Mouse (Mus musculus): ENCODE measurements around the gene Rrn3.

The Rrn3 gene

DNA sequence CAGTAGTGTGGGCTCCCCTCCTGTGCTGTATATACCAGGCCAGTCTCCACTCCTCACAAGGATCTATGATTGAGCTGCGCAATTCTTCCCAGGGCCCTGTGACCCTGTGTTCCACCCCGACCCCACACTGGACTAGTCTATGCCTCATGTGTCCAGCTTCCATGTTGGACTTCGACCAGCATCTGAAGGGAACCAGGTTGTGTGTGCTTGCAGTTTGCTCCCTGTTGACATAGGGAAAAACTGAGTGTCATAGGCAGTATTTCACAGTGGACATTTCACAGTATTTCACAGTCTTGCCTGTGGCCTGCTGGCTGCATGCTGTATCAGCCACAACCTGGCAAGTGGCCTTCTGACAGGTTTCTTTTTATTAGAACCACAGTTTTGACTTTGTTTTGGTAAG is 32.7 kb downstream of the Rrn3 start:
- H3K27me3 ChIP-seq (ENCODE audit: control insufficient read depth, insufficient read depth, low read length, poor library complexity, severe bottlenecking), result no peaks in the 10 kb centered on the region
- no peak for DNase-seq (ENCODE audit: low read depth, low spot score)
- H3K36me3 ChIP-seq (ENCODE audit: control insufficient read depth, insufficient read depth, low read length, poor library complexity, severe bottlenecking), result peaks cover 21% of the 10 kb centered on the region

DNA sequence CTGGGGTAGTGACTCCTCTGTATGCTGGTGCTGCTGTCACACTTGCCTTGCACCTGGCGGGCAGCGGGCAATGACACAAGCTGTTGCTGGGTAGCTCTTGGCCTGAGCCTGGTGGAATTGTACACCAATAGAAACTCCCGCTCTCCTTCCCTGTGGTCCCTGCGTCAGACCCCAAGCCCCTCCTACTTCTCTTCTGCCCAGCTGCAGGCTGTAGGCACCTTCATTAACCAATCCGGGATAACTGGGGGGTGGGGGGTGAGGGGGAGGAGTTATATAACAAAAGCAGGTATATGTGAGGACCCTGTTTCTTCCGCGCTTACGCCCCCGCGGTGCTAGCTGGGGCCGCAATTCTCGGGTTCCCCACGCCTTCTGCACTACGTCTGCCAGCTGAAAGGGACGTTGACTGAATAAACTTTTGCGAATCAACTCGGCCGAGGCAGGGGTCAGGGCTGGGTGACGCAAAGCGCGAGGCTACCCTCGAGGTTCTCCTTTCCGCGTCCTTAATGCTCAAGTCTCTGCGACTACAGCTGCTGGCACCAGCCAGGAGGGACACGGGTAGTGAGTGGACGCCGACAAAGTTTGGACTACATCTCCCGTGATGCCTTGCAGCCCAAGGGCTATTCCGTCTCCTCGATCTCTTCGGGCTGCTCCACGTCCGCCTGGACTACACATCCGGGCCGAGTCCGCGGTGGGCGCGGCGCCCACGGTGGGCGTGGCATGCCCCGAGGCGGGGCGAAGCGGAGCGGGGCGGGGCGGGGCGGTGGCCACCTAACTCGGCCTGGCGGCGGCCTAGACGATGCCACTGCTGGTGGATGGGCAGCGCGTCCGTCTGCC is 38.3 kb downstream of the Rrn3 start, which contains the start of gene Ntan1:
Ntan1 (plus strand) TSS at position 286 of the 834 bp plus-strand sequence.
- Histone ChIP-seq H3K36me3 (ENCODE audit: control insufficient read depth, insufficient read depth, low read length, poor library complexity, severe bottlenecking) (peaks cover 1% of the 10 kb centered on the region; the same call in 1 of the 2 replicates), H3K27me3 (ENCODE audit: control insufficient read depth, insufficient read depth, low read length, poor library complexity, severe bottlenecking) (no peaks in the 10 kb centered on the region)
- peak; percentile 99 for DNase-seq (ENCODE audit: low read depth, low spot score)

DNA sequence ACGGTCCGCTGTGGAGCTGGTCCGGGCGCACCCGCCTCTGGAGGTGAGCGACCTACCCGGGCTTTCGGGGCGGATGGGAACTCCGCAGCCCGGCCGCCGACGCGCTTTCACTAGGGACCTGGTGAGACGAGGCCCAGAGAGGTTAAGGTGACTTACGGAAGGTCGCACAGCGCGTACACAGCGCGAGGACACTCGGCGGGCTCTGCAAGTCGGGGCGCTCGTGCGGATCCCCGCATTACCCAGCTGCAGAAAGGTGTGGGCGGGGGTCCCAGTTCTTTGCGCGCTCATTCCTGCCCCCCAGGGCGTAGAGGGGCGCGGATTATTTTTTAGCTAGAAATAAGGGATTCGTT is 38.9 kb downstream of the Rrn3 start:
- no peak for DNase-seq (ENCODE audit: low read depth, low spot score)
- Histone ChIP-seq H3K27me3 (ENCODE audit: control insufficient read depth, insufficient read depth, low read length, poor library complexity, severe bottlenecking) (no peaks in the 10 kb centered on the region), H3K36me3 (ENCODE audit: control insufficient read depth, insufficient read depth, low read length, poor library complexity, severe bottlenecking) (no peaks in the 10 kb centered on the region; the same call in 1 of the 2 replicates)

DNA sequence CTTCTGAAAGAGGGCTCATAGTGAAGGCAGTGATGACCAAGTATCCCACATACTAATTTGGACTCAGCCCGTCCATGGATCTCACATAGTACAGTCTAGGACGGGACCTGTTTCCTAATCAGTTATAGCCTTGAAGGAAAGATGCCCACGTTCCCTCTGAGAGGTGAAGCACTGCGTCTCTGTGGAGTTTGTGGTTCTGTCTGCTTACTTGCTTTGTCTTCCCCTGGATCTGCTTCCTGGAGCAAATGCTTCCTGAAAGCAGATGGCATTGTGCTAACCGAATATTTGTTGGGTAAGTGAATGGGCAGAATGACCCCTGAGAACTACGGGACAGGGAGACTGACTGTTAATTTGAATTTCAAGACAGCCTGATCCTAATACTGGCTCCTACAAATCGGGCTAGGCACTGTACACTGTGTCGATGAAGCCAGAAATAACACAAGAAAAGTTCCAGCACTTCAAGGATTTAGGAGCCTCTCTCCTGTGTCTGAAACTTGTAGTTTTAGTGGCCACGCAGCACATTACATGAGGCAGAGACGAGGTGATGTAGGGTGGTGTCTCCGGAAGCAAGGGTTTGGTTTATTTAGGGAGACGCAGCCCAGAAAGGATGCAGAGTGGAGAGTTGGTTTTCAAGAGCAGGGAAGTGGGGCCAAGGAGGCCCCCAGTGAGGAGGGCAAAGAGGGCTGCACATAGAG is 39.4 kb downstream of the Rrn3 start:
- DNase-seq (ENCODE audit: low read depth, low spot score), result peak; percentile 22
- Histone ChIP-seq H3K36me3 (ENCODE audit: control insufficient read depth, insufficient read depth, low read length, poor library complexity, severe bottlenecking) (no peaks in the 10 kb centered on the region; the same call in 1 of the 2 replicates), H3K27me3 (ENCODE audit: control insufficient read depth, insufficient read depth, low read length, poor library complexity, severe bottlenecking) (no peaks in the 10 kb centered on the region)

DNA sequence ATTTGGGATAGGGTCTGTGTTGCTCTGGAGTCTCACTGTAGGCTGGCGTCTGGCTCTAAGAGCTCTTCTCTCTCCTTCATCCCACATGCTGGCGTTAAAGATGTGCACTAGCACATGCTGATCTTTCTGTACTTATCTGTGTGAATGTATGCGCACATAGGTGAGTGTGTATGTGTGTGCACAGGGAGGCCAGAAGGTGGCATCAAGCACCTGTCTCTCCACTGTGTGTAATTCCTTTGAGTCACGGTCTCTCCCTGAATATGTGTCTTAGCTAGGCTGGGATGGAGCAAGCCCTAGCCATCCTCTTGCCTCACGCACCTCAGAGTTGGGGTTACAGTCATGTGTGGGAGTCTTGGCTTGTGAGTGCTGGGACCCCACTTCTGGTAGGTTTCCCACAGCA is 40.3 kb downstream of the Rrn3 start:
- DNase-seq (ENCODE audit: low read depth, low spot score), result peak; percentile 13
- H3K27me3 ChIP-seq (ENCODE audit: control insufficient read depth, insufficient read depth, low read length, poor library complexity, severe bottlenecking), result no peaks in the 10 kb centered on the region

DNA sequence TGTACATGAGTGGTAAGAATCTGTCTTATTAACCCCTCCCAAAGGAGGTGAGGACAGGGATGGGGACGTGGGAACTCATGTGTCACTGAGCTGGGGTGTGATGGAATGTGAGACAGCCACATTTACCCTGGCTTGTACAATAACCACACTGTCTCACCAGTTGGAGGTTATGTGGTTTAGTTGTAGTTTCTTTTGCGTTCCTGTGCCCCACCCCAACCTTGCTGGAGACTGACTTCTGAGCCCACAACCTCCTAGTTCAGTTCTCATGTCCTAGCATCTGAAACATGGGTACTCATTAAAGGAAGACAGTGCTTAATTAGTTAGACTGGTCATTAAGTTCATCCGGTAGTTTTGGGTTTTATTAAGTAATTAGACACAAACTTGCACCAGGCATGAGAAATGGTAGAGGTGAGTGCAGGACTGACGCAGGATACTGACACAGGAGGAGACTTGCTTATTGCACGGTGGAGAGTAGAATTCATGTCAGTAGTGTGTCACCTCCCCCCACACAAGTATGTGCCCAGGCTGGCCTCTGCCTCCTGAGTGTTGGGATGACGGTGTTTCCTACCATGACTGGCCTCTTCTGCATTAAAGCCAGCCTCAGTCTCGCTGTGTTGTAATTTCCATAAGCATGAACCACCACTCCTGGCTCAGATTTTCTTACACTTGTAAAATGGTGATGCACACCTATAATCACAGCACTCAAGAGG is 45.4 kb downstream of the Rrn3 start:
- H3K27me3 ChIP-seq (ENCODE audit: control insufficient read depth, insufficient read depth, low read length, poor library complexity, severe bottlenecking), result no peaks in the 10 kb centered on the region
- peaks cover 2% of the 10 kb centered on the region for H3K36me3 ChIP-seq (ENCODE audit: control insufficient read depth, insufficient read depth, low read length, poor library complexity, severe bottlenecking)
- no peak for DNase-seq (ENCODE audit: low read depth, low spot score)

More for the DNA sequence above, 40.3 kb downstream of the Rrn3 start:
- no peaks in the 10 kb centered on the region; the same call in 1 of the 2 replicates for H3K36me3 ChIP-seq (ENCODE audit: control insufficient read depth, insufficient read depth, low read length, poor library complexity, severe bottlenecking)

DNA sequence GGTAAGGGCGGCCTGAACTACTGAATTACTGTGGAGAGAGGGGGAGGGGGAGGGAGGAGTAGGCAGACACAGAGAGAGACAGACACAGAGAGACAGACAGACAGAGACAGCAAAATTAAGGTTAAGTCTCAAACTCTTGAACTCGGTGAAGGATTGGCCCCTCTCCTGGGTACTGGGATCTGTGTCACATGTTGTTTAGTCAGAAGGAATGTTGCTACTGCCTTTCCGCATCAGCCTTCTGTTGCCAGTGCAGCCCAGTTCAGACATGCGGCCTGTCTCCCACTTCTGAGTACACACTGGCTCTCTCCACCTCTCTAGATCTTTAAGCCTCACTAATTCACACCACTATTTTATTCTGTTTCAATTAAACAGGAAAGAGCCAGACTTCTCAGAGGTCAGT is 46.0 kb downstream of the Rrn3 start:
- H3K27me3 ChIP-seq (ENCODE audit: control insufficient read depth, insufficient read depth, low read length, poor library complexity, severe bottlenecking), result no peaks in the 10 kb centered on the region
- peaks cover 2% of the 10 kb centered on the region for H3K36me3 ChIP-seq (ENCODE audit: control insufficient read depth, insufficient read depth, low read length, poor library complexity, severe bottlenecking)
- DNase-seq (ENCODE audit: low read depth, low spot score), result no peak

DNA sequence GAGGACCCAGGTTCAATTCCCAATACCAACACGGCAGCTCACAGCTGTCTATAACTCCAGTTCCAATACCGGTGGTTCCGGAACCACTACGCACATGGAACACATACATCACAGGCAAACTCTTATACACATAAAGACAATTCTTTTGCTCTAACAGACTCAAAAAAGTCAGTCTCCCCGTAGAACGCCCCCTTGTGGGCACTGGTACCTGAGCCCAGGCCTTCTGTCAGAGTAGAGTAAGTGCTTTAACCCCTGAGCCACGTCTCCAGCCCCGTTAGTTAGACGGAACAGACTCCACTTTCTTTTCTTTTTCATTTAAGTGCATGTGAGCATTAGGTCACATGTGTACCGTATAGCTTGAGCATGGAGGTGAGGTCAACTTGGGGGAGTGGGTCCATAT is 49.9 kb downstream of the Rrn3 start:
- DNase-seq (ENCODE audit: low read depth, low spot score), result peak; percentile 26
- H3K27me3 ChIP-seq (ENCODE audit: control insufficient read depth, insufficient read depth, low read length, poor library complexity, severe bottlenecking), result no peaks in the 10 kb centered on the region
- H3K36me3 ChIP-seq (ENCODE audit: control insufficient read depth, insufficient read depth, low read length, poor library complexity, severe bottlenecking), result peaks cover 7% of the 10 kb centered on the region

DNA sequence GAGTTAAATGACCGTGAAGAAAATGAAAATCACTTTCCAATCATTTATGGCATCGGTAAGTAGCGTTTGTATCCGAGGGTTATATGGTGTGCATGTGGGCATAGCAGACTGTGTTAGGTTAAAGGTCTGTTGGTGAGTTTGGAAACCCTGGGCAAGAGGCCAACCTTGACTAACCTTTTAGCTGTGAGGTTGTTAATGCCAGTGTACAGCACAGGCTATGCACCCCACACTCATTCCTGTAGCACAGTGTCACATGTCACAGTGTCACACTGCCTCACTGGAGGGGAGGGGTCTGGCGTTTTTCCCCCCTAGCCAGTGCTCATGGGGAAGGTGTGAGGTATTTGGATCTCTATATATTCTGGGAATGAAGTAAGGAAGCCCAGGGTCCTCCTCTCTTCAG is 51.1 kb downstream of the Rrn3 start:
- Histone ChIP-seq H3K36me3 (ENCODE audit: control insufficient read depth, insufficient read depth, low read length, poor library complexity, severe bottlenecking) (peaks cover 13% of the 10 kb centered on the region), H3K27me3 (ENCODE audit: control insufficient read depth, insufficient read depth, low read length, poor library complexity, severe bottlenecking) (no peaks in the 10 kb centered on the region)
- no peak for DNase-seq (ENCODE audit: low read depth, low spot score)

DNA sequence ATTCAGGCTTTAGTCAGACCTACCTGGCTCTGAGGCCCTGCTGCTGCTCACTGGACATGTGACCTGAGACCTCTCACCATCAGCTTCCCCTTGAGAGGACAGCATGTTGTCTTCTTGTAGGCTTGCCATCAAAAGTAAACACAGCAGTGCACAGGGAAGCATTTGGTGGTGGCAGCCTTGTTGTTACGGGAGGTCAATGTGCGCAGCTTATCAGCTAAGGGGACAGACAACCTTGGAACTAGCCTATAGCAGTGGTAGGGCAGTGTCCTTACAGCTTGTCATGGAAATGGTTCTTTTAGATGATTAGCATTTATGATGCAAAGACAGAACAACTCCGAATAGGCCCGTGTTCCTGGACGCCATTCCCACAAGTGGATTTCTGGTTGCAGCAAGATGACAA is 53.9 kb downstream of the Rrn3 start:
- Histone ChIP-seq H3K36me3 (ENCODE audit: control insufficient read depth, insufficient read depth, low read length, poor library complexity, severe bottlenecking) (peaks cover 15% of the 10 kb centered on the region), H3K27me3 (ENCODE audit: control insufficient read depth, insufficient read depth, low read length, poor library complexity, severe bottlenecking) (no peaks in the 10 kb centered on the region)
- DNase-seq (ENCODE audit: low read depth, low spot score), result no peak

DNA sequence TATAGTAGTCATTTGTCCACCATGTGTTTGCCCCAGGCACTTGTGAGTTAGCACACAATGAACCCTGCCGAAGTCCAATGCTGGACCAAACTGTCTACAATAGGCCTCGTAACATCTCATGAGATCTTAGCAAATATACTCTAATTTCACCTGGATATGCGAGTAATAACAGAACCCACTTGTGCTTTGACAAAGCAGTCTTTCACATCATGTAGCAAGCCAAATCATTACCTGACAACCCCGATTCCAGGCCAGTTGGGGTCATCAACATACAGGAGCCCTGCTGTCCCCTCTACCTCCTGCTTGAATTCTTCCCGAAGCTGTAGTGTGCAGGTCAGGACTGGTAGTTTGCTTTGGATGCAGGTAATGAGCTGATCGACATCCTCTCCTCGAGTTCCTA is 59.5 kb downstream of the Rrn3 start:
- DNase-seq (ENCODE audit: low read depth, low spot score), result no peak
- Histone ChIP-seq H3K36me3 (ENCODE audit: control insufficient read depth, insufficient read depth, low read length, poor library complexity, severe bottlenecking) (peaks cover 12% of the 10 kb centered on the region), H3K27me3 (ENCODE audit: control insufficient read depth, insufficient read depth, low read length, poor library complexity, severe bottlenecking) (no peaks in the 10 kb centered on the region)

DNA sequence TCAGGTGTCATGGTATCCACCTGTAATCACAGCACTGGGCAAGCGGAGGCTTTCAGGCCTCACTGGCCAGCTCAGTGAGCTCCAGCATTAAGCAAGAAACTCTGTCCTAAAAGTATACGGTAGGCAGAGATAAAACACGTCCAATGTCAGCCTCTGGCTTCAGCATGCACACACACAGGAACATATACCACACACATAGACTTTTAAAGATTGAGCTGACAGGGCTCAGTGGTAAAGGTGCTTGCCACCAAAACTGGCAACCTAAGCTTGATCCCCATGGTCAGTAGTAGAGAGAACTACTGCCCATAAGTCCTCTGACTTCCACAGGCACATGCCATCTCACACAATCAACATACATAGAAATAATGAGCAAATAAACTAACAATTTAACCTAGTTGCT is 60.4 kb downstream of the Rrn3 start:
- no peaks in the 10 kb centered on the region for H3K27me3 ChIP-seq (ENCODE audit: control insufficient read depth, insufficient read depth, low read length, poor library complexity, severe bottlenecking)
- H3K36me3 ChIP-seq (ENCODE audit: control insufficient read depth, insufficient read depth, low read length, poor library complexity, severe bottlenecking), result peaks cover 10% of the 10 kb centered on the region
- no peak for DNase-seq (ENCODE audit: low read depth, low spot score)

DNA sequence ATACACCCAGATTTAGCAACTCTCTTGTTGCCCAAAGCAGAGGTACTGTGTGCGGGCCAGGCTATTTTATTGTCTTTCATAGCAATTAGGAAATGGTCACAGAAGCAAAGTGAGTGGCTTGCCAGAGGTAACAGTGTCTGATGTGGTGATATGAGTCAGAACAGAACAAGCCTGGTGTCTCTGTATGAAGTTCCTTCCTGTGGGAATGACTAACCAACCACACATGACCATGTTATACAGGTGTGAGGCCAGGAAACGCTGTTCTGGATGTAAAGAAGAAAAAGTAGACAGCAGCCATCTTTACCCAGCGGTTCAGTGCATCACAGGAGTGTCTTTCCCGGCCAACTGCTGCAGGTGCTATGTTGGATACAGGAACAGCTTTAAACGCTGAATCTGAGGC is 64.5 kb downstream of the Rrn3 start:
- Histone ChIP-seq H3K27me3 (ENCODE audit: control insufficient read depth, insufficient read depth, low read length, poor library complexity, severe bottlenecking) (no peaks in the 10 kb centered on the region), H3K36me3 (ENCODE audit: control insufficient read depth, insufficient read depth, low read length, poor library complexity, severe bottlenecking) (peaks cover 3% of the 10 kb centered on the region; the same call in 1 of the 2 replicates)
- no peak for DNase-seq (ENCODE audit: low read depth, low spot score)

DNA sequence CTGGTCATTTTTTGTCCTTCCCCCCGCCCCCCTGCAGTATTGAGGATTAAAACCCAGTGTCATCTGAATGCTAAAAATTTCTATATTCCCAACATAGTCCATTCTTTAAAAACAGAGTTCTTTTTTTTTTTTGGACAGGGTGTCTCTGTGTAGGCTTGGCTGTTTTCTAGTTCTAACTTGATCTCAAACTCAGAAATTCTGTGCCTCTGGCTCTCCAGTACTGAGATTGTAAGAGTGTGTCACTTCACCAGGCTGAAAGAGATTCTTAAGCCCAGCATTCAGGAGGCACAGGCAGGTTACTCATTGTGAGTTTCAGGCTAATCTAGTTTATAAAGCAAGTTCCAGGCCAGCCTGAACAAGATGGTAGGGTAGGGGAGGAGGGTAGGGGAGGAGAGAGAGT is 66.2 kb downstream of the Rrn3 start:
- DNase-seq (ENCODE audit: low read depth, low spot score), result no peak
- H3K27me3 ChIP-seq (ENCODE audit: control insufficient read depth, insufficient read depth, low read length, poor library complexity, severe bottlenecking), result no peaks in the 10 kb centered on the region
- peaks cover 3% of the 10 kb centered on the region; the same call in 1 of the 2 replicates for H3K36me3 ChIP-seq (ENCODE audit: control insufficient read depth, insufficient read depth, low read length, poor library complexity, severe bottlenecking)

DNA sequence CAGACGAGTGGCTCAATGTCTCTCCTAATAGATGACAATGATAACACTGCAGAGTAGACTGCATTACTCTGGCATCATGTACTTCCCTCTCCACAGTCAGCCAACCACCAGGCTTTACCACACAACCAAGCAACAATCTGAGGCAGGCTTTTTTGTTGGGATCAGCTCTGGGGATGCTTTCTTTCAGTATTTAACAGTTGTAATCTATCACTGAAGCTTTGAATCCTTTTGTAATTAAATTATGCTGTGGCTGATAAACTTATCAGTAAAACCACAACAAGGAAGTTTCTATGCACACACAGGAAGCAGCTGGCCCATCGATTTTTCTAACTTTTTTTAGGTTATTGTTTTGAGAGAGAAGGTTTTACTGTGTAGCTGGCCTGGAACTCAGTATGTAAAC is 67.8 kb downstream of the Rrn3 start:
- Histone ChIP-seq H3K36me3 (ENCODE audit: control insufficient read depth, insufficient read depth, low read length, poor library complexity, severe bottlenecking) (peaks cover 6% of the 10 kb centered on the region; the same call in 1 of the 2 replicates), H3K27me3 (ENCODE audit: control insufficient read depth, insufficient read depth, low read length, poor library complexity, severe bottlenecking) (no peaks in the 10 kb centered on the region)
- peak; percentile 29 for DNase-seq (ENCODE audit: low read depth, low spot score)

All from splenic B cell, adult 2 months (primary cell).